Mouse (Mus musculus) myocyte (in vitro differentiated cells): ENCODE data around the gene Olfr955. TPM values are rescaled to one million over a fixed set of nuclear protein-coding genes. Genes with fewer than 3 reads are reported as not detected.

Experiments used
- H3K27me3 ChIP-seq: one replicate; pipeline ENCODE4 v1.6.1; 2011; ENCODE audit not compliant: control insufficient read depth, insufficient read depth, insufficient read length
- H3K36me3 ChIP-seq: one replicate; pipeline ENCODE4 v1.6.1; 2011; ENCODE audit not compliant: control insufficient read depth, insufficient read depth
- H3K4me2 ChIP-seq: one replicate; pipeline ENCODE4 v1.6.1; 2011; ENCODE audit warnings: low read depth, control low read depth
- H3K4me3 ChIP-seq: one replicate; pipeline ENCODE4 v1.5.1; 2011; ENCODE audit warnings: mild to moderate bottlenecking, control low read depth, moderate library complexity
- H3K79me2 ChIP-seq: one replicate; pipeline ENCODE4 v1.6.1; 2011; ENCODE audit not compliant: control insufficient read depth, insufficient read depth
- H3ac ChIP-seq: one replicate; pipeline ENCODE4 v1.6.1; 2011; ENCODE audit not compliant: control insufficient read depth, insufficient read length
- CEBPB ChIP-seq: IDR thresholded peaks from 2 replicates; pipeline ENCODE4 v1.6.1; 2011; ENCODE audit warnings: mild to moderate bottlenecking, moderate library complexity; ENCODE audit not compliant: poor library complexity, insufficient read depth, severe bottlenecking
- E2F4 ChIP-seq: IDR thresholded peaks from one replicate; pipeline ENCODE4 v1.6.1; 2011; ENCODE audit warnings: mild to moderate bottlenecking, control low read depth, moderate library complexity; ENCODE audit not compliant: insufficient read depth
- MAX ChIP-seq: IDR thresholded peaks from one replicate; pipeline ENCODE4 v1.6.1; 2011; ENCODE audit warnings: low read depth, mild to moderate bottlenecking, control low read depth
- MYOD1 ChIP-seq, 3 experiments: IDR thresholded peaks; one replicate each; pipeline ENCODE4 v1.6.1; 2011; ENCODE audit warnings: control low read depth in 2 of 3, low read depth in 2 of 3, mild to moderate bottlenecking in 2 of 3, moderate library complexity in 1 of 3; ENCODE audit not compliant: insufficient read length in 2 of 3, control insufficient read depth in 1 of 3
- MYOG ChIP-seq, 3 experiments: IDR thresholded peaks; one replicate each; pipeline ENCODE4 v1.6.1; 2011; ENCODE audit warnings: control low read depth in 2 of 3, low read depth in 2 of 3, mild to moderate bottlenecking in 2 of 3; ENCODE audit not compliant: insufficient read length in 2 of 3, control insufficient read depth in 1 of 3, insufficient read depth in 1 of 3
- POLR2A ChIP-seq: IDR thresholded peaks from one replicate; pipeline ENCODE4 v1.6.1; 2011; ENCODE audit warnings: low read depth, mild to moderate bottlenecking, control low read depth, moderate library complexity; ENCODE audit not compliant: insufficient read length
- POLR2AphosphoS2 ChIP-seq: IDR thresholded peaks from one replicate; pipeline ENCODE4 v1.6.1; 2011; ENCODE audit warnings: low read depth, control low read depth; ENCODE audit not compliant: insufficient read length
- REST ChIP-seq: IDR thresholded peaks from one replicate; pipeline ENCODE4 v1.6.1; 2011; ENCODE audit warnings: mild to moderate bottlenecking, control low read depth, moderate library complexity; ENCODE audit not compliant: insufficient read depth, insufficient read length
- SRF ChIP-seq: IDR thresholded peaks from one replicate; pipeline ENCODE4 v1.6.1; 2011; ENCODE audit warnings: low read depth; ENCODE audit not compliant: control insufficient read depth, insufficient read length
- TCF12 ChIP-seq: IDR thresholded peaks from one replicate; pipeline ENCODE4 v1.6.1; 2011; ENCODE audit warnings: mild to moderate bottlenecking, control low read depth; ENCODE audit not compliant: poor library complexity, insufficient read depth, severe bottlenecking
- TCF3 ChIP-seq: IDR thresholded peaks from one replicate; pipeline ENCODE4 v1.6.1; 2011; ENCODE audit warnings: low read depth, control low read depth; ENCODE audit not compliant: insufficient read length
- USF1 ChIP-seq: IDR thresholded peaks from one replicate; pipeline ENCODE4 v1.6.1; 2011; ENCODE audit warnings: low read depth, mild to moderate bottlenecking, control low read depth, moderate library complexity
- polyA plus RNA-seq: library from polyadenylated mRNA; unstranded; fragments of >200 nt; fragmentation: generic; extraction: Trizol; gene quantifications from one replicate; pipeline ENCODE4 v1.2.1, GENCODE M21; 2012; ENCODE audit warnings: missing spikeins

The Olfr955 gene
- not detected for polyA plus RNA-seq

DNA sequence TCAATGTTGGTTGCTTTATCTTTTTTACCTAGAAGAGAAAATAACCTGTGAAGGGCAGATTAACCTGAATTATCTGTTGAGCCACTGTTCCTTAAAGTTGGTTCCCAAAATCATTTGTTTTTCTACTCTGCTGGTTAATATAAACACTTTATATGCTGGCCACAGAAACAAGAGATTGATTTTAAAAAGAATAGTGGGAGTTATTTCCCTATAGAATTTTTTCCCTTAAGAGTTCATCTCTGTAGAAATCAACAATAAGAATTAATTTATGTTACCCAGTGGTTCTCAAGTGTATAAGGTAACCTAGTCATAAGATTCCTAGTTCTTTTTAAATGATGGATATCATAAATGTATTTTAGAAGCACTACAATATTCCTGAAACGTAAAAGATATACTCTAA lies at the start of gene Olfr955:
Gene Olfr955, minus strand, starts transcription at position 101 of the 400 bp plus-strand sequence.
- no peak within 1 kb of the TSS for H3K4me2 ChIP-seq
- H3K27me3 ChIP-seq = no peaks in the 10 kb centered on the region

DNA sequence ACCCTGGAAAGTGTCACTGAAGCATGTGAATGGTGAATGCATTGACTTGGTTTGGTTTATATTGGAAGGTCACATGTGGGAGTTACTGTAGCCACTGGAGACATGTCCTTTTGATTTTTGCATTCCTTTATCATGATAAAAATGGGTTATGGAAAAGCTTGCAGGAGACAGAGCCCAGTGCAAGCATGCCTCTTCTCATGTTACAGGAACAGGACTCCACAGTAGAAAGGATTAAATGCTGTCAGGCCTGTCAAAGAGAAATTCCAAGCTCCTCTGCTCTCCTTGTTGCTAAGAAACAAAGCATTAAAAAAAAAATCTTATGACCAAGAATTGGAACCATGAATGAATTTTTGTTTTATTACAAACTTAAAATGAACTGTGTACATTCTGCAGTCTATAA lies 46.9 kb upstream of the Olfr955 start:
- TF ChIP-seq TCF3 (no peak), MYOD1 (IDR thresholded peaks at IDR 0.05; ENCODE audit: control insufficient read depth in 1 of 3, insufficient read length in 2 of 3, low read depth in 2 of 3) (no peak), POLR2A (no peak), USF1 (no peak), MYOG (IDR thresholded peaks at IDR 0.05; ENCODE audit: control insufficient read depth in 1 of 3, insufficient read depth in 1 of 3, insufficient read length in 2 of 3, low read depth in 2 of 3) (no peak), E2F4 (no peak), SRF (no peak)
- Histone ChIP-seq H3K4me2 (no peak overlapping the region), H3ac (no peak overlapping the region), H3K27me3 (no peaks in the 10 kb centered on the region), H3K79me2 (no peaks in the 10 kb centered on the region), H3K4me3 (no peak overlapping the region), H3K36me3 (no peaks in the 10 kb centered on the region)

More for the DNA sequence above, at the start of gene Olfr955:
- no peak for TF ChIP-seq MAX
- TF ChIP-seq USF1 = no peak
- no peak for TF ChIP-seq SRF
- TF ChIP-seq MYOG (IDR thresholded peaks at IDR 0.05; ENCODE audit: control insufficient read depth in 1 of 3, insufficient read depth in 1 of 3, insufficient read length in 2 of 3, low read depth in 2 of 3) = no peak
- no peak for TF ChIP-seq E2F4
- TF ChIP-seq POLR2A = no peak
- TF ChIP-seq MYOD1 (IDR thresholded peaks at IDR 0.05; ENCODE audit: control insufficient read depth in 1 of 3, insufficient read length in 2 of 3, low read depth in 2 of 3) = no peak
- no peak for TF ChIP-seq CEBPB
- no peak for TF ChIP-seq POLR2AphosphoS2
- no peaks in the 10 kb centered on the region for H3K79me2 ChIP-seq
- H3K36me3 ChIP-seq = no peaks in the 10 kb centered on the region
- H3K4me3 ChIP-seq = no peak within 1 kb of the TSS
- H3ac ChIP-seq = no peak within 1 kb of the TSS

DNA sequence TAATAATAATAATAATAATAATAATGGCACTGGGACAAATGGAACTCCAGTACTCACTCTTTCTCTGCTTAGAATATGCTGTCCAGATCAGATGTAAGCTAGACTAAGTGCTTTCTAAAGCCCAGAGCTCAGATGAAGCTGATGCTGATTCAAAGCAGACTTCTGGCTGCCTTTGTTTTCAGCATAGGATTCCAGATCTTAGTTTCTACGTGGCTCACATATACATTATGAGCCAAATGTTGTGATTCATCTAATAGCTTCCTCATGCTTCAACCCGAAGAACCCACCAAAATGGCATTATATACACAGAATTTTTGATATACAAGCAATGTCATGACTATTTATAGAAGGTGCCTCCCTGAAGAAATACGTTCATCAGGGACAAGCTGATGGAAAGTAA lies 43.8 kb upstream of the Olfr955 start, which contains the start of gene Olfr957:
Gene Olfr957, minus strand, starts transcription at position 279 of the 400 bp plus-strand sequence.
- Histone ChIP-seq H3K79me2 (no peaks in the 10 kb centered on the region), H3K4me3 (no peak within 1 kb of the TSS), H3ac (no peak within 1 kb of the TSS), H3K36me3 (no peaks in the 10 kb centered on the region), H3K4me2 (no peak within 1 kb of the TSS), H3K27me3 (no peaks in the 10 kb centered on the region)
- TF ChIP-seq POLR2AphosphoS2 (no peak), CEBPB (no peak), MYOD1 (IDR thresholded peaks at IDR 0.05; ENCODE audit: control insufficient read depth in 1 of 3, insufficient read length in 2 of 3, low read depth in 2 of 3) (no peak), USF1 (no peak), MYOG (IDR thresholded peaks at IDR 0.05; ENCODE audit: control insufficient read depth in 1 of 3, insufficient read depth in 1 of 3, insufficient read length in 2 of 3, low read depth in 2 of 3) (no peak), REST (no peak), TCF12 (no peak), SRF (no peak), E2F4 (no peak), MAX (no peak), POLR2A (no peak), TCF3 (no peak)

DNA sequence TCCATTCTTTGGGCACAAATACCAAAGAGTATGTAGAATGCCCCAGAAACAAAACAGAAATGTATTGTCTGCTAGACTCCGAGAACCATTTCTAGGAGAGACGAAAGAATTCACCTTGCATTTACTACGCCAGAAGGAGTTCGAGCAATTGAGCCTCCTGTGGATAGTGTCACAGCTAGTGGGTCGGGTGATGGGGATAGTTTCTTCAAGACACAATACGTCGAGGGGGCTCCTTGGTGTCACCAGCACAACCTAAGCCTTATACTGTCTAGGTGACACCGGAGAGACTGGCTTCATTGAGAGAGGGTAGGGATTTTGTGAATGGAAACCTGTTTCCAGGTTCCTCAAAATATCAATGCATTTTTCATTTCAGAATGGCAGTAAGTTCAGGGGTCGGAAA lies 37.7 kb upstream of the Olfr955 start:
- Histone ChIP-seq H3K36me3 (no peaks in the 10 kb centered on the region), H3K79me2 (no peaks in the 10 kb centered on the region), H3K4me2 (no peak overlapping the region), H3K4me3 (no peak overlapping the region), H3K27me3 (no peaks in the 10 kb centered on the region), H3ac (no peak overlapping the region)
- TF ChIP-seq MAX = no peak
- TF ChIP-seq REST = no peak
- no peak for TF ChIP-seq CEBPB
- no peak for TF ChIP-seq MYOD1 (IDR thresholded peaks at IDR 0.05; ENCODE audit: control insufficient read depth in 1 of 3, insufficient read length in 2 of 3, low read depth in 2 of 3)
- no peak for TF ChIP-seq E2F4
- TF ChIP-seq POLR2AphosphoS2 = no peak
- TF ChIP-seq TCF3 = no peak
- TF ChIP-seq SRF = no peak

DNA sequence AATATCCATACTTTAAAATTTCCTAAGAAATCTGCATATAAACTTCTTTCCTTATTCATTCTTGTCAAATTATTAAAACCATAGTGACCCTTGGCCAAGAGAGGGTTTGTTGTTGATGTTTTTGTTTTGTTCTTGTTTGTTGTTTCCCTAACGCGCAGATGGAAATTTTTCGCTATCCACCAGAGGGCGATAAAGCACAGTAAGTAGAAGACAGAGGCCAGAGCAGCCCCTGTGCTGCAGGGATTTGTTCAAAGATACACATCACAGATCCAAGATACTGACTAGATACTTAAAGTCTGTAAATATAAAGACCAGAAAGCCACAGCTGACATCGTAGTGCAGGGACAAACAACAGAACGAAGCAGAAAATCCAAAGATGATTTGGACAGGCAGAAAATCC lies 37.3 kb upstream of the Olfr955 start:
- Histone ChIP-seq H3K36me3 (no peaks in the 10 kb centered on the region), H3K27me3 (no peaks in the 10 kb centered on the region), H3K4me3 (no peak overlapping the region), H3K79me2 (no peaks in the 10 kb centered on the region), H3K4me2 (no peak overlapping the region), H3ac (no peak overlapping the region)
- TF ChIP-seq TCF3 = no peak
- TF ChIP-seq E2F4 = no peak
- no peak for TF ChIP-seq TCF12
- TF ChIP-seq CEBPB = no peak
- no peak for TF ChIP-seq POLR2A
- no peak for TF ChIP-seq SRF

DNA sequence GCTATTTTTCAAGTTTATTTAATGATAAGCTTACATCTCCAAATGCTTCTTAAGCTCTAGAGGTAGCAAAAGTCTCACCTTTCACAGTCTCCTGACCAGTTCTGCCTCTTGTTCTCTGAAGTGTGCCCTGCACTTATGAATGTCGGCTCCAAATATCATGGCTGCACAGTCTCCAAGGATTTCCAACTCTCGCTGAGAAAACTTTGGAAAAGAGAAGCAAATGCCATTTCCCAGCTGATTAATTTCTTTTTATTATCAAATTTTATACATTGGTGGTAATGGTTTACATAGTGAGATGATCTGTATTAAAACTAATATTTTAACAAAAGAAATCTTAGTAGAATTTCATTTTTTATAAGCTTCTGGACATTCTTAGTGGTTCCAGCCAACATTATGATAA lies 22.2 kb upstream of the Olfr955 start, which contains the start of gene Olfr44:
Gene Olfr44, minus strand, starts transcription at position 101 of the 400 bp plus-strand sequence.
- no peaks in the 10 kb centered on the region for H3K36me3 ChIP-seq
- H3K4me2 ChIP-seq = no peak within 1 kb of the TSS
- TF ChIP-seq MYOD1 (IDR thresholded peaks at IDR 0.05; ENCODE audit: control insufficient read depth in 1 of 3, insufficient read length in 2 of 3, low read depth in 2 of 3) (no peak), MAX (no peak), E2F4 (no peak), POLR2AphosphoS2 (no peak), REST (no peak), MYOG (IDR thresholded peaks at IDR 0.05; ENCODE audit: control insufficient read depth in 1 of 3, insufficient read depth in 1 of 3, insufficient read length in 2 of 3, low read depth in 2 of 3) (no peak), SRF (no peak), TCF12 (no peak), USF1 (no peak), POLR2A (no peak), CEBPB (no peak), TCF3 (no peak)
- H3K27me3 ChIP-seq = no peaks in the 10 kb centered on the region
- H3K4me3 ChIP-seq = no peak within 1 kb of the TSS
- no peaks in the 10 kb centered on the region for H3K79me2 ChIP-seq
- H3ac ChIP-seq = no peak within 1 kb of the TSS
